ENCODE assay signal across 8 mouse cellular contexts in the genomic region with DNA sequence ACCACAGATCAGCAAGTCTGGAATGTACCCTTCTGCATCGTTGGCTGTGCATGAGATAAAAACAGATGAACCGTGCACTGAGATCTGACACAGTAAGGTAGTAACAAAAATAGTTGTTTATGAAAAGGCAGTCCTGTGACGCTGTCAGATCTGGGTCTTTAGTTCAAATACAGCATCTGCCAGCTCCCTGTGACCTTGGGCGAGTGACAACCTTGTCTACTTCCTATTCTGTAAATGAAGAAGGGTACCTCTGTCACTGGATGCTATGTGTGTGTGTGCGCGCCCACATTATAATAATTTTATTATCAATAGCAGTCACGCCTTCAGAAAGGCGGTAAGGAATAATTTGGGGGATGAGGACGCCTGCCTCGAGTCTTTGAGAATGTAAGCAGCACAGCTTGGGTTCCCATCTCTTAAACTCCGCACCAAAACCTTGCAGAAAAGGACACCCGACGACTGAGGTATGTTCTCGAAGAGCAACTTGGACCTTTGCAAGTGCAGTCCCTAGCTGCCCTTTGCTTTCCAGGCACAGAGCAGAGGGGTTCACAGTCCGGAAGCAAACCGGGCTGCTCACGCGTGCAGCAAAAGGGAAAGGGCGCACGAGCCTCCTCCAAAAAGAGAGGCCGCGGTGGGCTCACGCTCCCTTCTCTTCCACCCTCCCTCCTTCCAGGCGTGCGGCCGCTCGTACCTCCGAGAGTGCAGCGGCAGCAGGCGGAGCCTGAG. TPM values are rescaled to one million over a fixed set of nuclear protein-coding genes. Genes with fewer than 3 reads are reported as not detected.
DNase-seq lines count a peak whose midpoint lies in the region; ATAC-seq and TF ChIP-seq lines count a peak whose summit lies in the region.

No protein-coding gene starts in this region.

- TF ChIP-seq CTCF in forebrain, postnatal 0 days (IDR thresholded peaks at IDR 0.05; ENCODE audit: low read depth): no peak

- in situ Hi-C loops in ES-E14 (cut with MboI; ENCODE audit: low sequenced_read_pairs in 2 of 2, unreplicated experiment in 2 of 2): no loop called here

- no peak for ATAC-seq in heart, embryonic 13.5 days (ENCODE audit: extremely low read depth, insufficient number of reproducible peaks, low FRiP score, low TSS enrichment)
- peak; percentile 83 for ATAC-seq in forebrain, postnatal 0 days
- ATAC-seq in liver, embryonic 15.5 days (ENCODE audit: insufficient read depth): peak; percentile 70

- peak overlapping the region; percentile 93 for H3K27ac ChIP-seq in heart, embryonic 13.5 days (replicated peaks)
- no peak overlapping the region for H3K27ac ChIP-seq in ES-E14 (ENCODE audit: insufficient read depth, low read depth, low read length, poor library complexity, severe bottlenecking)
- peak overlapping the region; percentile 91 for H3K27ac ChIP-seq in forebrain, postnatal 0 days (ENCODE audit: low read depth, low read length)
- H3K27ac ChIP-seq in liver, embryonic 15.5 days (replicated peaks): peak overlapping the region; percentile 75

- H3K36me3 ChIP-seq in heart, embryonic 13.5 days: peaks cover 57% of the 10 kb centered on the region
- H3K36me3 ChIP-seq in ES-E14 (ENCODE audit: control insufficient read depth, insufficient read depth, low read length, poor library complexity, severe bottlenecking): peaks cover 32% of the 10 kb centered on the region
- peaks cover 28% of the 10 kb centered on the region for H3K36me3 ChIP-seq in forebrain, postnatal 0 days (ENCODE audit: insufficient read depth)
- H3K36me3 ChIP-seq in liver, embryonic 15.5 days (replicated peaks): peaks cover 45% of the 10 kb centered on the region

- no peak for DNase-seq in heart, adult 18-20 months
- no peak for DNase-seq in ES-E14 (ENCODE audit: low read depth, low spot score)
- DNase-seq in forebrain, postnatal 0 days: peak; percentile 11
- no peak for DNase-seq in urinary bladder, adult 18-20 months (ENCODE audit: low spot score in 2 of 2)
- no peak for DNase-seq in adrenal gland, postnatal 36 days
- no peak for DNase-seq in ovary, adult 18-20 months (ENCODE audit: low spot score)

- WGBS in heart, embryonic 13.5 days: 2% methylated on average over 30 of the region's 30 CpGs
- 8% methylated on average over 30 of the region's 30 CpGs for WGBS in forebrain, postnatal 0 days
- WGBS in liver, embryonic 15.5 days (ENCODE audit: insufficient replicate concordance): under 1% methylated on average over 30 of the region's 30 CpGs

- no peaks in the 10 kb centered on the region for H3K9me3 ChIP-seq in heart, embryonic 13.5 days
- no peaks in the 10 kb centered on the region for H3K9me3 ChIP-seq in ES-E14 (ENCODE audit: control insufficient read depth, insufficient read depth, low read depth, low read length)
- no peaks in the 10 kb centered on the region for H3K9me3 ChIP-seq in forebrain, postnatal 0 days (ENCODE audit: low read length)
- no peaks in the 10 kb centered on the region for H3K9me3 ChIP-seq in liver, embryonic 15.5 days (replicated peaks)

- peak overlapping the region; percentile 86 for H3K4me2 ChIP-seq in heart, embryonic 13.5 days
- H3K4me2 ChIP-seq in forebrain, postnatal 0 days (ENCODE audit: low read depth): peak overlapping the region; percentile 67
- peak overlapping the region; percentile 78 for H3K4me2 ChIP-seq in liver, embryonic 15.5 days

- H3K4me1 ChIP-seq in heart, embryonic 13.5 days: peaks cover 34% of the 10 kb centered on the region
- H3K4me1 ChIP-seq in ES-E14 (ENCODE audit: control insufficient read depth in 2 of 2, insufficient read depth in 2 of 2, low read length in 2 of 2, poor library complexity in 1 of 2): no peaks in the 10 kb centered on the region
- H3K4me1 ChIP-seq in forebrain, postnatal 0 days (ENCODE audit: insufficient read depth): peaks cover 10% of the 10 kb centered on the region
- H3K4me1 ChIP-seq in liver, embryonic 15.5 days (replicated peaks): peaks cover 19% of the 10 kb centered on the region

- H3K27me3 ChIP-seq in heart, embryonic 13.5 days (replicated peaks): no peaks in the 10 kb centered on the region
- no peaks in the 10 kb centered on the region for H3K27me3 ChIP-seq in forebrain, postnatal 0 days (ENCODE audit: insufficient read depth, low read length)
- no peaks in the 10 kb centered on the region for H3K27me3 ChIP-seq in liver, embryonic 15.5 days

- H3K9ac ChIP-seq in heart, embryonic 13.5 days: peak overlapping the region; percentile 94
- peak overlapping the region; percentile 93 for H3K9ac ChIP-seq in ES-E14 (ENCODE audit: insufficient read depth, low read depth, low read length, poor library complexity, severe bottlenecking)
- peak overlapping the region; percentile 80 for H3K9ac ChIP-seq in forebrain, postnatal 0 days
- peak overlapping the region; percentile 72 for H3K9ac ChIP-seq in liver, embryonic 15.5 days

- H3K4me3 ChIP-seq in heart, embryonic 13.5 days: peak overlapping the region; percentile 88
- peak overlapping the region; percentile 88 to 97 for H3K4me3 ChIP-seq in ES-E14 (ENCODE audit: insufficient read depth in 1 of 2, low read depth in 1 of 2, low read length in 2 of 2, poor library complexity in 1 of 2, severe bottlenecking in 1 of 2)
- H3K4me3 ChIP-seq in forebrain, postnatal 0 days (ENCODE audit: low read depth, low read length): peak overlapping the region; percentile 99
- H3K4me3 ChIP-seq in liver, embryonic 15.5 days (replicated peaks): peak overlapping the region; percentile 81

TF ChIP-seq in ES-E14, 5 proteins besides CTCF, POLR2A, EP300 and RAD21:
- no peak for TF ChIP-seq ZNF384 (IDR thresholded peaks at IDR 0.05; ENCODE audit: low read depth, low read length)

RNA-seq across cellular contexts. Expression of a gene that starts 0.5 kb away (rescaled TPM):
- 55.3 and 57.8 TPM in 2 replicates for polyA plus RNA-seq in heart, embryonic 13.5 days (2015; fragmentation: Nextera tagmentation; extraction: Ambion mirVana)
- 10 to 100 TPM; 55.4 to 60.7 TPM for total RNA-seq in heart, adult 18-20 months (2021)
- total RNA-seq in ES-E14 (2012; rRNA removed): 18.2 and 24.6 TPM in 2 replicates
- 47.6 and 50.6 TPM in 2 replicates for total RNA-seq in forebrain, postnatal 0 days (2014; rRNA removed)
- 57.6 and 59.2 TPM in 2 replicates for polyA plus RNA-seq in forebrain, postnatal 0 days (2015; fragmentation: Nextera tagmentation; extraction: Ambion mirVana)
- 24.6 and 26.2 TPM in 2 replicates for polyA plus RNA-seq in liver, embryonic 15.5 days (2015; fragmentation: Nextera tagmentation; extraction: Ambion mirVana)
- 10 to 100 TPM; 26.7 to 41.3 TPM for total RNA-seq in adrenal gland, postnatal 36 days (2021)

RNA-seq across cellular contexts. Expression of a gene that starts 0.5 kb away (rescaled TPM):
- polyA plus RNA-seq in heart, embryonic 13.5 days (2015; fragmentation: Nextera tagmentation; extraction: Ambion mirVana): 69.5 and 74.7 TPM in 2 replicates
- total RNA-seq in heart, adult 18-20 months (2021): 10 to 100 TPM; 49.5 to 50.0 TPM
- 34.5 and 35.4 TPM in 2 replicates for total RNA-seq in ES-E14 (2012; rRNA removed)
- total RNA-seq in forebrain, postnatal 0 days (2014; rRNA removed): 21.9 and 23.9 TPM in 2 replicates
- polyA plus RNA-seq in forebrain, postnatal 0 days (2015; fragmentation: Nextera tagmentation; extraction: Ambion mirVana): 39.1 and 39.6 TPM in 2 replicates
- 25.9 and 28.0 TPM in 2 replicates for polyA plus RNA-seq in liver, embryonic 15.5 days (2015; fragmentation: Nextera tagmentation; extraction: Ambion mirVana)
- total RNA-seq in adrenal gland, postnatal 36 days (2021): 10 to 100 TPM; 43.8 to 51.0 TPM
